ENCODE assay signal across 10 mouse cellular contexts in the genomic region with DNA sequence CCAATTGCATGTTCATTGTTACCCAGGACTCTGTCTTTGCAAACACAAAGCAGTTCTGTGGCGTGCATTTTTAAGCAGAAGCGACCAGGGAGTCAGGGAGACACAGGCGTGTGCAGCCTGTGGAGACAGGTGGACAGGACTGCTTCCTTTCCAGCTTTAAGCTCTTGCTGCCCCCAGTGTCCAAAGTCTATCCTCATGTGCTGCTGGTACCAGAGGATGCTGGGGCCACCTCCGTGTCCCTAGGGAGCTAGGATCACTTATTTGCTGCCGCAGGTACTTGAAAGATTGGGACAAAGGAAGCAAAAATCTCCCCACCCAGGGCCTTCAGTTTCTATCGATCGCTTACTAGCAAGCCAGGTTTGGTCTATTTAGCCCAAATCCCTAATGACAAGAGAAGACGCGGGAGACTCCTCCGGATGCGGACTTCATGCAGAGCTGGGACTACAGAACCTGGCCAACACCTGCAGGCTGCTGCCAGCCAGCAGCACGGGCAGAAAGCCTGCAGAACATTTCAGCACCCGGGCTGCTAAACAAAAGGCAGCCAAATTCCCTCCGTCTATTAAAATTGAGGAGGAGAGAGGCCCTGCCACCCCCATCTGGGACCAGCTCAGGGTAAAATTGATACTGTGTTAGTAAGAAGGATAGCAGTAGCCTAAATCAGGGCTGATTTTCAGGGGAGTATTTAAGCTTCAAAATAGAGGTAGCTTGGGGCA.
DNase-seq lines count a peak whose midpoint lies in the region; ATAC-seq lines count a peak whose summit lies in the region.
"Had no signal": no experiment of that assay in that cellular context is flagged by ENCODE, and none has a peak within 500 bp of the region (broad histone marks: within the 10 kb centered on the region; RNA-seq: fewer than 3 reads in every experiment).

No protein-coding gene starts in this region.

- no peaks in the 10 kb centered on the region for H3K9me3 ChIP-seq in heart, embryonic 13.5 days
- H3K9me3 ChIP-seq in forebrain, embryonic 10.5 days: no peaks in the 10 kb centered on the region
- no peaks in the 10 kb centered on the region for H3K9me3 ChIP-seq in limb, embryonic 11.5 days (ENCODE audit: control insufficient read depth, low read length)

- H3K27ac ChIP-seq in heart, embryonic 13.5 days (replicated peaks): no peak overlapping the region
- no peak overlapping the region; the same call in 1 of the 2 replicates for H3K27ac ChIP-seq in forebrain, embryonic 10.5 days
- H3K27ac ChIP-seq in limb, embryonic 11.5 days (replicated peaks; ENCODE audit: low read depth, low read length): no peak overlapping the region

- no peak for ATAC-seq in heart, embryonic 13.5 days (ENCODE audit: extremely low read depth, insufficient number of reproducible peaks, low FRiP score, low TSS enrichment)
- no peak for ATAC-seq in limb, embryonic 11.5 days (ENCODE audit: insufficient number of reproducible peaks, low FRiP score, low TSS enrichment, low read depth)
- no peak for ATAC-seq in megakaryocyte progenitor cell, adult 5-6 weeks (replicated peaks; ENCODE audit: poor library complexity)

- peaks cover 21% of the 10 kb centered on the region for H3K27me3 ChIP-seq in heart, embryonic 13.5 days (replicated peaks)
- peaks cover 97% of the 10 kb centered on the region for H3K27me3 ChIP-seq in forebrain, embryonic 10.5 days (ENCODE audit: poor library complexity, severe bottlenecking)
- H3K27me3 ChIP-seq in limb, embryonic 11.5 days (ENCODE audit: control insufficient read depth, insufficient read depth, low read length): no peaks in the 10 kb centered on the region

- DNase-seq in heart, adult 8-10 months (ENCODE audit: low spot score): no peak
- peak; percentile 19 for DNase-seq in forebrain, embryonic 10.5 days (ENCODE audit: extremely low spot score, low spot score)
- DNase-seq in limb, embryonic 11.5 days (ENCODE audit: low spot score): peak; percentile 40
- peak; percentile 36 for DNase-seq in retina, embryonic 14.5 days (ENCODE audit: low spot score)
- no peak for DNase-seq in layer of hippocampus, postnatal 25 days (ENCODE audit: extremely low spot score in 1 of 2, low spot score in 1 of 2)
- DNase-seq in adipocyte (ENCODE audit: low spot score): no peak
- DNase-seq: kidney, postnatal 4 days; lung, embryonic 14.5 days had no signal

- H3K9ac ChIP-seq in heart, embryonic 13.5 days: no peak overlapping the region
- no peak overlapping the region for H3K9ac ChIP-seq in limb, embryonic 11.5 days (ENCODE audit: low read length)
- H3K9ac ChIP-seq: lung, embryonic 14.5 days had no signal

- no peaks in the 10 kb centered on the region for H3K36me3 ChIP-seq in heart, embryonic 13.5 days
- H3K36me3 ChIP-seq in forebrain, embryonic 10.5 days (replicated peaks): no peaks in the 10 kb centered on the region
- H3K36me3 ChIP-seq in limb, embryonic 11.5 days (ENCODE audit: control insufficient read depth, insufficient read depth, low read length): no peaks in the 10 kb centered on the region

- H3K4me3 ChIP-seq in heart, embryonic 13.5 days: no peak overlapping the region
- H3K4me3 ChIP-seq in forebrain, embryonic 10.5 days: peak overlapping the region; percentile 37
- no peak overlapping the region for H3K4me3 ChIP-seq in limb, embryonic 11.5 days (ENCODE audit: low read depth, low read length)

- H3K4me2 ChIP-seq in heart, embryonic 13.5 days: 0 out of 2 replicates have a peak overlapping the region, but pooled peaks have one; percentile 5
- peak overlapping the region; percentile 13; the same call in 1 of the 2 replicates for H3K4me2 ChIP-seq in limb, embryonic 11.5 days (ENCODE audit: low read depth, severe bottlenecking)
- H3K4me2 ChIP-seq: lung, embryonic 14.5 days had no signal

- WGBS in heart, embryonic 13.5 days: 27% methylated on average over 14 of the region's 14 CpGs
- 4% methylated on average over 14 of the region's 14 CpGs for WGBS in forebrain, embryonic 10.5 days
- 17% methylated on average over 14 of the region's 14 CpGs for WGBS in limb, embryonic 11.5 days

- H3K4me1 ChIP-seq in heart, embryonic 13.5 days: peaks cover 18% of the 10 kb centered on the region
- peaks cover 22% of the 10 kb centered on the region for H3K4me1 ChIP-seq in forebrain, embryonic 10.5 days
- peaks cover 8% of the 10 kb centered on the region; the same call in 1 of the 2 replicates for H3K4me1 ChIP-seq in limb, embryonic 11.5 days (ENCODE audit: control insufficient read depth, insufficient read depth, low read length)

Comparison
In these comparisons a context has a peak if more than half of its experiments do, and no peak if none do; other contexts are left out.
1. DNase-seq: peak in forebrain, embryonic 10.5 days (single experiment), limb, embryonic 11.5 days (single experiment) and retina, embryonic 14.5 days (single experiment); none in heart, adult 8-10 months (single experiment), layer of hippocampus, postnatal 25 days (0 of 2) and adipocyte (single experiment).